Mouse (Mus musculus) regulatory T cell (primary cell): ENCODE measurements around the gene Klk12.

Experiments
- in situ Hi-C: fragments of 300-600 bp; cut with MboI, MseI; formaldehyde crosslinking; loops from one replicate; pipeline ENCODE4 v1.15.1; 2025; ENCODE audit warnings: high pct_unique_total_duplicates

The Klk12 gene

DNA sequence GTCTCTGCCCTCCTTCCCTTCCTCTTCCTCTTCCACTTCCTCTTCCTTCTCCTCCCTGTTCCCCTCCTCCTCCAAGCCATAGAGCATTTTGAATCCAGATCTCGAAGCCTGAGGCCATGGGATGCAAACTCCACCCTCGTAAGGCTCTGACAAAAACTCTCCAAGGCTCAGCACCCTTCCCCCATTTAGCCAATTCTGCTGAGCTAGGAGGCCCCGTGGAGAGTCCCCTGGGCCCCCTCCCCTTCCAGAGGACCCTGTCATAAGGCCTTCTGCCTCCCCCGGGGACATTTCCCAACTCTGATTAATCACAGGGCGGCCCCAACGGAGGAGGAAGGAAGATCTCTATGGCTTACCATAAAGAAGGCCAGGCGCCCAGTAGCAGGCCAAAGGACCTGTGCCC, 22.9 kb downstream of the Klk12 start, which contains the start of gene Klk9:
Klk9 (plus strand) TSS at position 301 of the 400 bp plus-strand sequence.
- in situ Hi-C loops, result no loop called here

DNA sequence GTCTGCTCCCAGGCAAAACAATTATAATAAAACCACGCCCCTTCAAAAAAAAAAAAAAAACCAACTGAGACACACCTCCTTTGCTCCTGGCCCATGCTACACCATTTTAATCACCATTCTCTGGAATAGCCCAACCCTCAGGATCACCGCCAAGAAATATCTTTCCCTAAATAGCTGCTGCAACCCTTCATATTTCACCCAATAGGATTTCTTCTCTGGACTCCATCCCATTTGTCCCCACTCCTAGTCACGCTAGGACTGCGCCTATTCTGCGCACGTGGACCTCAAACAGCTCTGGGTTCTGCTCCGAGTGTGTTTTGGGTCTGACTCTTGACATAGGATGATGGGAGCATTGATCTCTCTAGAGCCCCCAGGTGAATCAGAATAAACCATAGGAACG, 27.7 kb downstream of the Klk12 start:
- in situ Hi-C loops, result no loop called here

DNA sequence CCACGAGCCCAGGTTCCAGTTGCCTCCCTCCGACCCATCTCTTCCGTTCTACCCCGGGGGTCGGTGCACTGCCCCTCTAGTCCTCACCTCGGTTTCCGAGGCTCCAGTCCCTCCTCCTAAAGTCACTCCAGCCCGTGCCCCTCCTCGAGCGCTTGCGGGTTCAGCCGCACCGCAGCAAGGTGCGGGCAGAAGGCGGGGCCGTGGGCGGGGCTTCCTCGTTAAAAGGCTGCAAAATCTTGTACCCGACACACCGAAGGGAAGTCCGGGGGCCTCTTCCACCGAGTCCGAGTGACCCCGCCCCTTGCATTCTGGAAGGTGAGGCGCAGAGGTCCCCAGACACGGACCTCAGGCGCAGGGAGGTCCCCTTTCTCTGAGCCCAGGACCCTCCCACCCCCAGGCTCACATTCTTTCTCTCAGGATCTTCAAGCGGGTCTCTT, 28.7 kb downstream of the Klk12 start, which contains the start of gene Klk8:
Klk8 (plus strand) TSS at position 245 of the 437 bp plus-strand sequence.
- in situ Hi-C loops, result no loop called here

GRCm38 (mm10) chr7:43797844-43798462, 29.3 kb downstream of the Klk12 start:
- in situ Hi-C loops, result no loop called here

GRCm38 (mm10) chr7:43799876-43800275, 31.2 kb downstream of the Klk12 start:
- in situ Hi-C loops, result no loop called here

GRCm38 (mm10) chr7:43810994-43811393, 42.3 kb downstream of the Klk12 start, which contains the start of gene Klk7:
Gene Klk7 (plus strand): TSS chr7:43811294.
- in situ Hi-C loops, result no loop called here

GRCm38 (mm10) chr7:43815211-43815610, 46.5 kb downstream of the Klk12 start:
- in situ Hi-C loops, result no loop called here

GRCm38 (mm10) chr7:43816746-43817145, 48.0 kb downstream of the Klk12 start:
- in situ Hi-C loops, result no loop called here

DNA sequence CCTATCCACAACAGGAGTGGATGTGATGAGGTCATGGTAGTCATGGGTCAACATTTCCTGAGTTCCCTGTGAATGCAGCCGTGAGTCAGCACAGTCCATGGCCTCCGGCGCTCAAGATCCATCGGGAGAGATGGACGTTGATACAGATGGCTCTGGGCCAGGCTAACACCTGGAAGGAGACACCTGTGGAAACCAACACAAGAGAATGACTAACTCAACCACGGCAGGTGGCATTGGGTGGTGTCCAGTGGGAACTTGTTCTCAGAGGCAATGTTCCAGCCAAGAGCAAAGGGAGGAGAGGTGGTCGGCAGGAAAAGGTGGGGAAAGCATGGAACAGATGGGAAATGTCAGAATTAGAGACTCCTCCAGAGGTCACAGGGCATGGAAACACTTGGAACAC, 52.9 kb downstream of the Klk12 start:
- in situ Hi-C loops, result no loop called here
